Mouse (Mus musculus) adrenal gland, postnatal 0 days (tissue): ENCODE measurements around the gene Cdyl2. TPM values are rescaled to one million over a fixed set of nuclear protein-coding genes. Genes with fewer than 3 reads are reported as not detected.

Source experiments
- polyA plus RNA-seq: library from polyadenylated mRNA; unstranded; fragments of >200 nt; fragmentation: Nextera tagmentation; extraction: Ambion mirVana; gene quantifications from 2 replicates; pipeline ENCODE4 v1.2.1, GENCODE M21; 2015

Cdyl2 gene
- 4.0 and 7.0 TPM in 2 replicates for polyA plus RNA-seq

DNA sequence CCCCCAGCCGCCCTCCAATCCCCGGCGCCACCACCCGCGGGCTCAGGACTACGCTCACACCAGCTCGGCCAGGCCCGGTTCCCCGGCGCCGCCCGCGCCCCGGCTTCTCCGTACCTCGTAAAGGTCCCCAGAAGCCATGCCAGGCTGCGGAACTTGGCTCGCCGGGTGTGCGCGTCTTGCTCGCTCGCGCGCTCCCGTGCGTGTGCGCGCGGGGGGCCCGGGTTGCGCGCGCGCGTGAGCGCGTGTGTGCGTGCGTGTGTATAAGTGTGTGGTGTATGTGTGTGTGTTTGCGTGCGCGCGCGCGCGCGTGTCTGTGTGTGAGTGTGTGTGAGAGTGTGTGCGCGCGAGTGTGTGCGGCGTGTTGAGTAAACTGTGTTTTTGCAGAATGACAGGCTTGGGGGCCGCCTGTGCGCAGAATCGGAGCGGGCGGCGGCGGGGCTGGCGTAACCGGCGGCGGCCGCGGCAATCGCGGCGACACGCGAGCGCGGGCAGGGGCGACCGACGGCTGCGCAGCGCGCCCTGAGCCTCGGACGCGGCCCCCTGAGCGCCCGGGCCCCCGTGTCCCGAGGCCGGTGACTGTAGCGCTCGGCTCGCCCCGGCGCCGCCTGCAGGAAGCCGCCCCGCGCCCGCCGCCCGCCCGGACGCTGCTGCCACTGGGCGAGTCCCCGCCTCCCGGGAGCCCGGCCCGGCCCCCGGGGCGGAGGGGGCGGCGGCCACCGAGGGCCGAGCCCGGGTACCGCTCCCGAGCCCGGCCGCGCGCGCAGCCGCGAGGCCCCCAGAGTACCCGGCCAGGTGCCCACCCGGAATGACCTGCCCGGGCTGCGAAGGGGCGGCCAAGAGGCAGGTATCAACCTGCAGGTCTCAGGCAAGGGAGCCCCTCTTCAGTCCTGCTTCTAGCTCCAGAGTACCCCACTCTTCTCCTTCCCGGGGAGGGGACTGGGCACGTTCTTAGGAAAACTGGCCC lies at the start of gene Cdyl2:
Gene Cdyl2, minus strand, starts transcription at position 308 of the 964 bp plus-strand sequence.

Other genes with a start within 250 kb of the Cdyl2 start
- 0.97 and 1.5 TPM in 2 replicates for gene Dynlrb2, start 228.0 kb downstream of the Cdyl2 start, polyA plus RNA-seq
- gene Cmc2, start 188.5 kb upstream of the Cdyl2 start, polyA plus RNA-seq = 152 and 195 TPM in 2 replicates
- 8.5 and 14.0 TPM in 2 replicates for gene Cenpn, start 188.7 kb upstream of the Cdyl2 start, polyA plus RNA-seq
- gene Atmin, start 210.4 kb upstream of the Cdyl2 start, polyA plus RNA-seq = 5.9 and 8.7 TPM in 2 replicates
- gene 1700030J22Rik, start 246.0 kb upstream of the Cdyl2 start, polyA plus RNA-seq = 0.70 and 0.88 TPM in 2 replicates